8 mouse cellular contexts compared by ENCODE assay signal in the genomic region with DNA sequence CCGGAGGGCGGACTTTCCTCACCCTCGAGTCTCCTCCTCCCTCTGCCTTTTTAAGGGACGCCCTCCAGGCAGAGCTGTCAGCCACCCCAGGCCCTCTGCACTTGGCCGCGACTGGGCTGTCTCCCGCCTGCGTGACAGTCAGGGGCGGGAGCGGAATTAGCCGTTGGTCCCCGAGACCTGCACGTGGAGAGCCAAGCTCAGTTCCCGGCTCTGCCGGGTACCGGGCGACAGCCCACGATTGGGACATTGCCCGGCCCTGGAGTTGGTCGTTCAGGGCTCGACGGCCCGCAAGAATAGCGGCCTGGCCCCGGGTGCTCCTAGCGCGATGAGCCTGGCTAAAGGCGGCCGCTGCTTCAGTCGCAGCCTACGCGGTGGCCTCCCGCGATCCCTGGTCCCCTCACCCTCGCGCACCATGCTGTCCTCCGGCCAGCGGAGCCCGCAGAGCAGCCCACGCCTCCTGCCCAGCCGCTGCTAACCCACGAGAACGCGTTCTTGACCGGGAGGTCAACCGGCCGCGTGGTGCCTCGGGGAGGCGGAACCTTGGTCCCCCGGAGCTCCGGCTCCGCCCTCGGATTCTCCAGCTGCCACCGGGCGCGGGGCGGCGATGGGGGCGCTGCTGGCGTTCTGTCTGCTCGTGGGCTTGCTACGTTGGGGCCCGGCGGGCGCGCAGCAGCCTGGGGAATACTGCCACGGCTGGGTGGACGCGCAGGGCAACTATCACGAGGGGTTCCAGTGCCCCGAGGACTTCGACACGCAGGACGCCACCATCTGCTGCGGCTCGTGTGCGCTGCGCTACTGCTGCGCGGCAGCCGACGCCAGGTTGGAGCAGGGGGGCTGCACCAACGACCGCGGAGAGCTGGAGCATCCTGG. TPM values are rescaled to one million over a fixed set of nuclear protein-coding genes. Genes with fewer than 3 reads are reported as not detected.
DNase-seq lines count a peak whose midpoint lies in the region; ATAC-seq and TF ChIP-seq lines count a peak whose summit lies in the region.

Shisa3 (plus strand) TSS at position 79 of the 870 bp plus-strand sequence.

- intact Hi-C loops in left cerebral cortex, adult 2 months (cut with DNase I): loop anchor here (5.0 kb wide), 1 partner anchor 76 kb away; no protein-coding TSS in a partner anchor

- peak; percentile 31; the same call in 1 of the 2 replicates for ATAC-seq in liver, embryonic 13.5 days (ENCODE audit: low read depth)
- peak; percentile 84 for ATAC-seq in neural tube, embryonic 12.5 days (ENCODE audit: low FRiP score, low read depth)

- TF ChIP-seq CTCF in left cerebral cortex, adult 2 months (IDR thresholded peaks at IDR 0.05): no peak

- under 1% methylated on average over 85 of the region's 86 CpGs for WGBS in liver, embryonic 13.5 days (ENCODE audit: insufficient replicate concordance)
- under 1% methylated on average over 86 of the region's 86 CpGs for WGBS in neural tube, embryonic 12.5 days

- no peaks in the 10 kb centered on the region for H3K9me3 ChIP-seq in liver, embryonic 13.5 days (replicated peaks)
- no peaks in the 10 kb centered on the region for H3K9me3 ChIP-seq in neural tube, embryonic 12.5 days

- H3K4me1 ChIP-seq in liver, embryonic 13.5 days (replicated peaks): peaks cover 11% of the 10 kb centered on the region
- peaks cover 21% of the 10 kb centered on the region for H3K4me1 ChIP-seq in neural tube, embryonic 12.5 days

- no peak within 1 kb of the TSS for H3K9ac ChIP-seq in liver, embryonic 13.5 days
- peak within 1 kb of the TSS; percentile 56 for H3K9ac ChIP-seq in neural tube, embryonic 12.5 days

- peaks cover 85% of the 10 kb centered on the region for H3K27me3 ChIP-seq in liver, embryonic 13.5 days
- H3K27me3 ChIP-seq in neural tube, embryonic 12.5 days (replicated peaks): peaks cover 62% of the 10 kb centered on the region

- no peak within 1 kb of the TSS for H3K27ac ChIP-seq in left cerebral cortex, adult 2 months
- no peak within 1 kb of the TSS for H3K27ac ChIP-seq in liver, embryonic 13.5 days
- H3K27ac ChIP-seq in neural tube, embryonic 12.5 days: no peak within 1 kb of the TSS

- DNase-seq in left cerebral cortex, adult 2 months (ENCODE audit: extremely low spot score in 1 of 2, low spot score in 2 of 2): no peak
- no peak for DNase-seq in left cerebral cortex, adult 18-20 months (ENCODE audit: low spot score in 2 of 2)
- DNase-seq in c-Kit-positive CD71-negative TER-119-negative erythroid progenitor cells, embryonic 14.5 days (ENCODE audit: low read depth): peak; percentile 26
- DNase-seq in gastrocnemius, adult 18-20 months (ENCODE audit: low spot score): peak; percentile 37
- peak; percentile 19 for DNase-seq in induced T-regulatory cell, adult 2 months (ENCODE audit: low read depth)
- no peak for DNase-seq in liver, embryonic 13.5 days
- DNase-seq in layer of hippocampus, postnatal 14 days (ENCODE audit: low spot score in 2 of 2): no peak

- H3K36me3 ChIP-seq in liver, embryonic 13.5 days: no peaks in the 10 kb centered on the region
- no peaks in the 10 kb centered on the region for H3K36me3 ChIP-seq in neural tube, embryonic 12.5 days

- H3K4me2 ChIP-seq in liver, embryonic 13.5 days: peak within 1 kb of the TSS; percentile 66
- peak within 1 kb of the TSS; percentile 96 for H3K4me2 ChIP-seq in neural tube, embryonic 12.5 days (replicated peaks)

- peak within 1 kb of the TSS; percentile 27 for H3K4me3 ChIP-seq in left cerebral cortex, adult 2 months
- H3K4me3 ChIP-seq in liver, embryonic 13.5 days (replicated peaks): peak within 1 kb of the TSS; percentile 52
- peak within 1 kb of the TSS; percentile 54 for H3K4me3 ChIP-seq in neural tube, embryonic 12.5 days

RNA-seq across cellular contexts. Expression of gene Shisa3, which starts in this region (rescaled TPM):
- 1 to 10 TPM in 1 of 2 experiments, under 1 TPM in 1; 0.87 to 1.1 TPM for total RNA-seq in left cerebral cortex, adult 2 months (2021)
- 1 to 10 TPM; 1.1 to 1.2 TPM for total RNA-seq in left cerebral cortex, adult 18-20 months (2021)
- 1 to 10 TPM; 1.3 to 2.7 TPM for total RNA-seq in gastrocnemius, adult 18-20 months (2021)
- polyA plus RNA-seq in liver, embryonic 13.5 days (2015; fragmentation: Nextera tagmentation; extraction: Ambion mirVana): 1.8 and 2.6 TPM in 2 replicates
- polyA plus RNA-seq in neural tube, embryonic 12.5 days (2016; fragmentation: Nextera tagmentation; extraction: Ambion mirVana): 5.3 and 5.5 TPM in 2 replicates
- under 1 TPM; 0.21 to 0.23 TPM for total RNA-seq in layer of hippocampus, postnatal 14 days (2021)

Comparison
In these comparisons a context has a peak if more than half of its experiments do, and no peak if none do; other contexts are left out.
1. DNase-seq: peak in c-Kit-positive CD71-negative TER-119-negative erythroid progenitor cells, embryonic 14.5 days (single experiment), gastrocnemius, adult 18-20 months (single experiment) and induced T-regulatory cell, adult 2 months (single experiment); none in left cerebral cortex, adult 2 months (0 of 2), left cerebral cortex, adult 18-20 months (0 of 2), liver, embryonic 13.5 days (single experiment) and layer of hippocampus, postnatal 14 days (0 of 2).
2. Peak in every context shown above with its lines, with median percentiles within 50 percentile points of each other: H3K4me3 ChIP-seq.